ENCODE assay signal across 15 mouse cellular contexts in genomic region chr12:49386081-49386805, GRCm38 (mm10). TPM values are rescaled to one million over a fixed set of nuclear protein-coding genes. Genes with fewer than 3 reads are reported as not detected.
DNase-seq lines count a peak whose midpoint lies in the region; ATAC-seq and TF ChIP-seq lines count a peak whose summit lies in the region.
"Had no signal": no experiment of that assay in that cellular context is flagged by ENCODE, and none has a peak within 500 bp of the region (broad histone marks: within the 10 kb centered on the region; RNA-seq: fewer than 3 reads in every experiment).

No protein-coding gene starts in this region.

- H3K27ac ChIP-seq in limb, embryonic 14.5 days (replicated peaks; ENCODE audit: low read depth, low read length): no peak overlapping the region
- H3K27ac ChIP-seq in limb, embryonic 10.5 days: no peak overlapping the region
- no peak overlapping the region for H3K27ac ChIP-seq in embryonic facial prominence, embryonic 11.5 days (replicated peaks; ENCODE audit: low read depth, low read length)
- H3K27ac ChIP-seq in forebrain, embryonic 15.5 days (replicated peaks): peak overlapping the region; percentile 100
- H3K27ac ChIP-seq: limb, embryonic 15.5 days had no signal

- H3K36me3 ChIP-seq in limb, embryonic 14.5 days (ENCODE audit: control insufficient read depth, insufficient read depth, low read length): no peaks in the 10 kb centered on the region
- H3K36me3 ChIP-seq in limb, embryonic 10.5 days: no peaks in the 10 kb centered on the region
- H3K36me3 ChIP-seq in embryonic facial prominence, embryonic 11.5 days (replicated peaks; ENCODE audit: control insufficient read depth, insufficient read depth, low read depth, low read length): no peaks in the 10 kb centered on the region
- 0 out of 2 replicates have a peak, but pooled peaks cover 3% of the 10 kb centered on the region for H3K36me3 ChIP-seq in forebrain, embryonic 15.5 days
- H3K36me3 ChIP-seq: limb, embryonic 15.5 days had no signal

- H3K4me1 ChIP-seq in limb, embryonic 14.5 days (ENCODE audit: control insufficient read depth, insufficient read depth, low read length): 0 out of 2 replicates have a peak, but pooled peaks cover 3% of the 10 kb centered on the region
- peaks cover 21% of the 10 kb centered on the region for H3K4me1 ChIP-seq in limb, embryonic 10.5 days
- H3K4me1 ChIP-seq in embryonic facial prominence, embryonic 11.5 days (ENCODE audit: control insufficient read depth, insufficient read depth, low read length): peaks cover under 1% of the 10 kb centered on the region; the same call in 1 of the 2 replicates
- no peaks in the 10 kb centered on the region for H3K4me1 ChIP-seq in forebrain, embryonic 15.5 days

- H3K4me2 ChIP-seq in limb, embryonic 14.5 days (replicated peaks; ENCODE audit: low read depth, low read length, severe bottlenecking): no peak overlapping the region
- H3K4me2 ChIP-seq in embryonic facial prominence, embryonic 11.5 days (ENCODE audit: low read depth, low read length): no peak overlapping the region
- H3K4me2 ChIP-seq in forebrain, embryonic 15.5 days (replicated peaks): peak overlapping the region; percentile 19
- H3K4me2 ChIP-seq: heart, embryonic 11.5 days; limb, embryonic 15.5 days had no signal

- WGBS in limb, embryonic 14.5 days: 12% methylated on average over 10 of the region's 10 CpGs
- WGBS in limb, embryonic 10.5 days: 13% methylated on average over 10 of the region's 10 CpGs
- 9% methylated on average over 10 of the region's 10 CpGs for WGBS in embryonic facial prominence, embryonic 11.5 days
- WGBS in forebrain, embryonic 15.5 days: 3% methylated on average over 10 of the region's 10 CpGs

- peak; percentile 7 for DNase-seq in limb, embryonic 14.5 days (ENCODE audit: low spot score)
- DNase-seq in limb, embryonic 10.5 days (ENCODE audit: low spot score): no peak
- DNase-seq in embryonic facial prominence, embryonic 11.5 days (ENCODE audit: low spot score): peak; percentile 11
- DNase-seq in retina, embryonic 14.5 days (ENCODE audit: low spot score): peak; percentile 40
- DNase-seq in thymus, postnatal 25 days: no peak
- no peak for DNase-seq in kidney, postnatal 10 days
- DNase-seq: cerebellum, adult 9-10 months; kidney, postnatal 14 days; lung, postnatal 10 days; right cerebral cortex, postnatal 14 days; thymus, postnatal 14 days had no signal

- H3K9ac ChIP-seq in limb, embryonic 14.5 days (ENCODE audit: low read depth, low read length, severe bottlenecking): no peak overlapping the region
- H3K9ac ChIP-seq in embryonic facial prominence, embryonic 11.5 days (replicated peaks; ENCODE audit: low read length): no peak overlapping the region
- peak overlapping the region; percentile 97 for H3K9ac ChIP-seq in forebrain, embryonic 15.5 days (replicated peaks)
- H3K9ac ChIP-seq: limb, embryonic 15.5 days had no signal

- no peak overlapping the region for H3K4me3 ChIP-seq in limb, embryonic 14.5 days (replicated peaks; ENCODE audit: low read length)
- H3K4me3 ChIP-seq in limb, embryonic 10.5 days: no peak overlapping the region
- H3K4me3 ChIP-seq in embryonic facial prominence, embryonic 11.5 days (ENCODE audit: low read depth, low read length): peak overlapping the region; percentile 38
- peak overlapping the region; percentile 72 for H3K4me3 ChIP-seq in forebrain, embryonic 15.5 days
- H3K4me3 ChIP-seq: limb, embryonic 15.5 days had no signal

- no peaks in the 10 kb centered on the region for H3K9me3 ChIP-seq in limb, embryonic 14.5 days (ENCODE audit: control insufficient read depth, low read length)
- no peaks in the 10 kb centered on the region for H3K9me3 ChIP-seq in limb, embryonic 10.5 days (replicated peaks)
- H3K9me3 ChIP-seq in embryonic facial prominence, embryonic 11.5 days (replicated peaks; ENCODE audit: control insufficient read depth, low read length): no peaks in the 10 kb centered on the region
- no peaks in the 10 kb centered on the region for H3K9me3 ChIP-seq in forebrain, embryonic 15.5 days
- H3K9me3 ChIP-seq: limb, embryonic 15.5 days had no signal

- ATAC-seq in limb, embryonic 14.5 days (ENCODE audit: low FRiP score, low read depth): no peak
- no peak for ATAC-seq in embryonic facial prominence, embryonic 11.5 days (replicated peaks; ENCODE audit: insufficient number of reproducible peaks, low FRiP score, low TSS enrichment, low read depth)
- ATAC-seq in forebrain, embryonic 15.5 days (replicated peaks): no peak
- ATAC-seq: inflammation-experienced regulatory T-cells, adult 6 months had no signal

- H3K27me3 ChIP-seq in limb, embryonic 14.5 days (ENCODE audit: control insufficient read depth, insufficient read depth, low read length): peaks cover 87% of the 10 kb centered on the region
- peaks cover 96% of the 10 kb centered on the region for H3K27me3 ChIP-seq in limb, embryonic 10.5 days (ENCODE audit: low read depth, poor library complexity, severe bottlenecking)
- H3K27me3 ChIP-seq in embryonic facial prominence, embryonic 11.5 days (ENCODE audit: control insufficient read depth, insufficient read depth, low read length): peaks cover 55% of the 10 kb centered on the region
- no peaks in the 10 kb centered on the region for H3K27me3 ChIP-seq in forebrain, embryonic 15.5 days

- no peak for TF ChIP-seq POLR2A in limb, embryonic 14.5 days (IDR thresholded peaks at IDR 0.05; ENCODE audit: borderline replicate concordance, extremely low read depth, insufficient read depth, insufficient read length)

RNA-seq across cellular contexts. Expression of gene Gm43517, which starts 1.3 kb away (rescaled TPM):
- polyA plus RNA-seq in limb, embryonic 14.5 days (2012; rRNA removed): 0.04 TPM in 1 of 2 replicates, not detected in the other
- polyA plus RNA-seq in limb, embryonic 14.5 days (2014; fragmentation: Nextera tagmentation; extraction: Ambion mirVana): not detected in 2 replicates
- not detected in 2 replicates for polyA plus RNA-seq in limb, embryonic 10.5 days (2016; fragmentation: Nextera tagmentation; extraction: Ambion mirVana)
- 0.10 TPM in 1 of 2 replicates, not detected in the other for polyA plus RNA-seq in embryonic facial prominence, embryonic 11.5 days (2014; fragmentation: Nextera tagmentation; extraction: Ambion mirVana)
- 2.8 and 3.0 TPM in 2 replicates for polyA plus RNA-seq in forebrain, embryonic 15.5 days (2015; fragmentation: Nextera tagmentation; extraction: Ambion mirVana)
- polyA plus RNA-seq: heart, embryonic 11.5 days; inflammation-experienced regulatory T-cells, adult 6 months; limb, embryonic 15.5 days had no signal

RNA-seq across cellular contexts. Expression of gene Foxg1, which starts 3.8 kb away (rescaled TPM):
- 0.12 and 1.2 TPM in 2 replicates for polyA plus RNA-seq in limb, embryonic 14.5 days (2012; rRNA removed)
- not detected in 2 replicates for polyA plus RNA-seq in limb, embryonic 14.5 days (2014; fragmentation: Nextera tagmentation; extraction: Ambion mirVana)
- 0.19 TPM in 1 of 2 replicates, not detected in the other for polyA plus RNA-seq in limb, embryonic 10.5 days (2016; fragmentation: Nextera tagmentation; extraction: Ambion mirVana)
- 3.7 and 5.0 TPM in 2 replicates for polyA plus RNA-seq in embryonic facial prominence, embryonic 11.5 days (2014; fragmentation: Nextera tagmentation; extraction: Ambion mirVana)
- 110 and 111 TPM in 2 replicates for polyA plus RNA-seq in forebrain, embryonic 15.5 days (2015; fragmentation: Nextera tagmentation; extraction: Ambion mirVana)
- polyA plus RNA-seq: inflammation-experienced regulatory T-cells, adult 6 months; limb, embryonic 15.5 days had no signal

Comparison
In these comparisons a context has a peak if more than half of its experiments do, and no peak if none do; other contexts are left out.
1. DNase-seq: peak in limb, embryonic 14.5 days (single experiment), embryonic facial prominence, embryonic 11.5 days (single experiment) and retina, embryonic 14.5 days (single experiment); none in limb, embryonic 10.5 days (single experiment), thymus, postnatal 25 days (single experiment) and kidney, postnatal 10 days (single experiment).
2. H3K4me3 ChIP-seq: peak in embryonic facial prominence, embryonic 11.5 days (single experiment) and forebrain, embryonic 15.5 days (single experiment); none in limb, embryonic 14.5 days (single experiment) and limb, embryonic 10.5 days (single experiment).
3. RNA of gene Foxg1, which starts 3.8 kb away (polyA plus RNA-seq): 110 to 111 TPM in forebrain, embryonic 15.5 days; 3.7 to 5.0 TPM in embryonic facial prominence, embryonic 11.5 days, 0.12 to 1.2 TPM in limb, embryonic 14.5 days and 0.19 TPM in limb, embryonic 10.5 days; every median in the first group is over 10 times any median in the second.